Mouse (Mus musculus) CH12.LX (cell line): ENCODE measurements at regions not wholly inside any gene's neighbourhood (a gene's known extent, or its start where the extent isn't known, plus 50 kb on each side); places are given as distances from the start of the nearest gene placed in this dataset.

Experiments used
- DNase-seq: peaks from one replicate; pipeline ENCODE4 v3.0.0-alpha.2; 2013; ENCODE audit errors: extremely low read depth
- H3K27ac ChIP-seq: 2 replicates; pipeline ENCODE4 v1.5.1; 2012; ENCODE audit warnings: low read depth, mild to moderate bottlenecking, control low read depth, moderate library complexity; ENCODE audit not compliant: insufficient read depth
- H3K27me3 ChIP-seq: replicated peaks from 2 replicates; pipeline ENCODE3; 2012; ENCODE audit warnings: inconsistent platforms
- H3K36me3 ChIP-seq, 2 experiments: replicated peaks in 1 of 2; 2 replicates each; pipeline versions ENCODE3 to v1.6.1; 2012; ENCODE audit warnings: inconsistent platforms in 1 of 2, low read length in 1 of 2, mild to moderate bottlenecking in 1 of 2, mixed read lengths in 1 of 2, moderate library complexity in 1 of 2; ENCODE audit not compliant: control insufficient read depth in 1 of 2, insufficient read depth in 1 of 2
- H3K4me1 ChIP-seq, 2 experiments: 2 replicates each; pipeline ENCODE4 v1.6.1; 2012; ENCODE audit warnings: inconsistent platforms in 1 of 2, moderate library complexity in 1 of 2; ENCODE audit not compliant: insufficient read depth in 2 of 2, control insufficient read depth in 1 of 2
- H3K4me2 ChIP-seq: 2 replicates; pipeline ENCODE4 v1.6.1; 2012; ENCODE audit warnings: low read depth, mild to moderate bottlenecking, control low read depth; ENCODE audit not compliant: poor library complexity, insufficient read depth, severe bottlenecking
- H3K4me3 ChIP-seq, 3 experiments: fragments of 150-350 bp in 1 of 3; sonication (generic) in 1 of 3; replicated peaks in 1 of 3; 2 replicates each; pipeline versions ENCODE3 to v1.5.1; 2011 to 2012; ENCODE audit warnings: low read depth in 2 of 3, low read length in 2 of 3, mild to moderate bottlenecking in 2 of 3, moderate library complexity in 2 of 3, control low read depth in 1 of 3, improper control_type of control experiment in 1 of 3, inconsistent platforms in 1 of 3, mixed read lengths in 1 of 3; ENCODE audit not compliant: poor library complexity in 1 of 3
- H3K79me2 ChIP-seq: replicated peaks from 2 replicates; pipeline ENCODE4 v1.6.1; 2012; ENCODE audit warnings: mild to moderate bottlenecking, moderate library complexity; ENCODE audit not compliant: control insufficient read depth, poor library complexity, insufficient read depth, severe bottlenecking; ENCODE audit errors: extremely low read depth
- H3K9ac ChIP-seq: 2 replicates; pipeline ENCODE4 v1.6.1; 2012; ENCODE audit warnings: low read depth, mild to moderate bottlenecking, control low read depth, moderate library complexity; ENCODE audit not compliant: insufficient read depth
- H3K9me3 ChIP-seq: replicated peaks from 2 replicates; pipeline ENCODE3; 2012; ENCODE audit warnings: low read length, inconsistent platforms, mixed read lengths
- CHD1 ChIP-seq: IDR thresholded peaks from 2 replicates; pipeline ENCODE4 v1.6.1; 2012; ENCODE audit warnings: low read depth, low read length, improper control_type of control experiment, inconsistent platforms
- CHD2 ChIP-seq: IDR thresholded peaks from 2 replicates; pipeline ENCODE4 v1.6.1; 2011; ENCODE audit warnings: low read length, improper control_type of control experiment
- ELF1 ChIP-seq: IDR thresholded peaks from 2 replicates; pipeline ENCODE4 v1.6.1; 2014; ENCODE audit warnings: low read depth, mild to moderate bottlenecking, inconsistent platforms, low read length, improper control_type of control experiment
- EP300 ChIP-seq: IDR thresholded peaks from 2 replicates; pipeline ENCODE4 v1.6.1; 2011; ENCODE audit warnings: low read length, improper control_type of control experiment
- GABPA ChIP-seq: IDR thresholded peaks from 2 replicates; pipeline ENCODE4 v1.6.1; 2012; ENCODE audit warnings: low read depth, low read length, improper control_type of control experiment, inconsistent platforms; ENCODE audit not compliant: insufficient replicate concordance
- HCFC1 ChIP-seq: IDR thresholded peaks from 2 replicates; pipeline ENCODE4 v1.6.1; 2012; ENCODE audit warnings: low read depth, mild to moderate bottlenecking, inconsistent platforms, low read length, improper control_type of control experiment
- IRF4 ChIP-seq: IDR thresholded peaks from 2 replicates; pipeline ENCODE4 v1.6.1; 2014; ENCODE audit warnings: low read depth, mild to moderate bottlenecking, inconsistent platforms, low read length, improper control_type of control experiment
- JUND ChIP-seq: conservative IDR thresholded peaks from 2 replicates; pipeline ENCODE4 v1.6.1; 2011; ENCODE audit warnings: low read depth, low read length, improper control_type of control experiment
- KAT2A ChIP-seq: IDR thresholded peaks from 2 replicates; pipeline ENCODE4 v1.6.1; 2012; ENCODE audit warnings: low read length, improper control_type of control experiment, inconsistent platforms; ENCODE audit not compliant: insufficient replicate concordance
- MAFK ChIP-seq: IDR thresholded peaks from 2 replicates; pipeline ENCODE4 v1.6.1; 2011; ENCODE audit warnings: low read length, improper control_type of control experiment; ENCODE audit not compliant: insufficient replicate concordance
- MAX ChIP-seq: IDR thresholded peaks from 2 replicates; pipeline ENCODE4 v1.6.1; 2011; ENCODE audit warnings: low read length, improper control_type of control experiment
- MEF2A ChIP-seq: IDR thresholded peaks from 2 replicates; pipeline ENCODE4 v1.6.1; 2014; ENCODE audit warnings: low read depth, mild to moderate bottlenecking, inconsistent platforms, low read length, improper control_type of control experiment, borderline replicate concordance
- MYC ChIP-seq: IDR thresholded peaks from 2 replicates; pipeline ENCODE4 v1.6.1; 2011; ENCODE audit warnings: low read depth, mild to moderate bottlenecking, improper control_type of control experiment, low read length
- NRF1 ChIP-seq: IDR thresholded peaks from 2 replicates; pipeline ENCODE4 v1.6.1; 2014; ENCODE audit warnings: low read depth, mild to moderate bottlenecking, inconsistent platforms, low read length, improper control_type of control experiment, moderate library complexity
- POLR2AphosphoS2 ChIP-seq: IDR thresholded peaks from 2 replicates; pipeline ENCODE4 v1.6.1; 2011; ENCODE audit warnings: low read depth, low read length, improper control_type of control experiment
- RCOR1 ChIP-seq: conservative IDR thresholded peaks from 2 replicates; pipeline ENCODE4 v1.6.1; 2012; ENCODE audit warnings: low read depth, mild to moderate bottlenecking, inconsistent platforms, low read length, improper control_type of control experiment
- SIN3A ChIP-seq: IDR thresholded peaks from 2 replicates; pipeline ENCODE4 v1.6.1; 2012; ENCODE audit warnings: low read length, improper control_type of control experiment, inconsistent platforms
- TBP ChIP-seq: conservative IDR thresholded peaks from 2 replicates; pipeline ENCODE4 v1.6.1; 2011; ENCODE audit warnings: low read depth, low read length, improper control_type of control experiment
- TCF12 ChIP-seq: IDR thresholded peaks from 2 replicates; pipeline ENCODE4 v1.6.1; 2014; ENCODE audit warnings: low read depth, mild to moderate bottlenecking, inconsistent platforms, low read length, improper control_type of control experiment
- ZC3H11A ChIP-seq: IDR thresholded peaks from 2 replicates; pipeline ENCODE4 v1.6.1; 2012; ENCODE audit warnings: low read depth, mild to moderate bottlenecking, inconsistent platforms, low read length, improper control_type of control experiment
- ZKSCAN1 ChIP-seq: IDR thresholded peaks from 2 replicates; pipeline ENCODE4 v1.6.1; 2012; ENCODE audit warnings: low read depth, inconsistent platforms, low read length, improper control_type of control experiment, borderline replicate concordance
- dilution Hi-C: fragments of 300-500 bp; cut with MboI; formaldehyde crosslinking; loops from 2 replicates; pipeline ENCODE4 v1.14.3; 2020; ENCODE audit warnings: low sequenced_read_pairs; ENCODE audit not compliant: extremely low pct_unique_long_range_greater_than_20kb, extremely low pct_ligation_motif_present
- in situ Hi-C: fragments of 300-500 bp; cut with MboI; formaldehyde crosslinking; loops from 3 replicates; pipeline ENCODE4 v1.14.3; 2019; ENCODE audit warnings: low sequenced_read_pairs, low pct_ligation_motif_present, low pct_unique_long_range_greater_than_20kb, mixed read lengths

- Histone ChIP-seq H3K79me2 (no peaks in the 10 kb centered on the region), H3K27me3 (peaks cover 49% of the 10 kb centered on the region), H3K9me3 (no peaks in the 10 kb centered on the region), H3K27ac (no peak overlapping the region), H3K36me3 (no peaks in the 10 kb centered on the region), H3K4me1 (no peaks in the 10 kb centered on the region), H3K4me2 (no peak overlapping the region), H3K4me3 (no peak overlapping the region), H3K9ac (no peak overlapping the region)
- in situ Hi-C loops (no loop called here), dilution Hi-C loops (no loop called here)
- DNase-seq: no peak
- TF ChIP-seq IRF4 (no peak), SIN3A (no peak), ZC3H11A (no peak), KAT2A (no peak), CHD2 (no peak)
Observed at GRCm38 (mm10) chr16:5487259-5487658, 231.5 kb upstream of the Eef2kmt start.

GRCm38 (mm10) chr16:5483337-5483736 lies 227.6 kb upstream of the Eef2kmt start:
- Histone ChIP-seq H3K4me2 (no peak overlapping the region), H3K9me3 (no peaks in the 10 kb centered on the region), H3K4me1 (no peaks in the 10 kb centered on the region), H3K9ac (no peak overlapping the region), H3K36me3 (no peaks in the 10 kb centered on the region), H3K27me3 (peaks cover 71% of the 10 kb centered on the region), H3K79me2 (no peaks in the 10 kb centered on the region), H3K27ac (no peak overlapping the region), H3K4me3 (no peak overlapping the region)
- dilution Hi-C loops (no loop called here), in situ Hi-C loops (no loop called here)
- DNase-seq: no peak
- TF ChIP-seq TBP (no peak), GABPA (no peak), ZKSCAN1 (no peak), CHD1 (no peak), MYC (no peak), KAT2A (no peak)

GRCm38 (mm10) chr16:5480148-5480547 lies 224.4 kb upstream of the Eef2kmt start:
- dilution Hi-C loops (no loop called here), in situ Hi-C loops (no loop called here)
- H3K27me3 ChIP-seq: peaks cover 79% of the 10 kb centered on the region
- H3K27ac ChIP-seq: no peak overlapping the region
- H3K79me2 ChIP-seq: no peaks in the 10 kb centered on the region
- H3K4me2 ChIP-seq: no peak overlapping the region
- H3K4me3 ChIP-seq: no peak overlapping the region
- no peak for TF ChIP-seq MAFK
- no peak for TF ChIP-seq CHD2
- TF ChIP-seq POLR2AphosphoS2: no peak
- TF ChIP-seq MEF2A: no peak
- no peak for TF ChIP-seq EP300
- TF ChIP-seq CHD1: no peak
- TF ChIP-seq MYC: no peak
- TF ChIP-seq ELF1: no peak
- TF ChIP-seq MAX: no peak
- TF ChIP-seq TBP: no peak
- TF ChIP-seq RCOR1: no peak
- TF ChIP-seq NRF1: no peak
- TF ChIP-seq SIN3A: no peak
- no peak for TF ChIP-seq IRF4
- no peak for TF ChIP-seq JUND
- no peak for TF ChIP-seq TCF12
- no peak for TF ChIP-seq ZKSCAN1
- TF ChIP-seq HCFC1: no peak
- H3K9me3 ChIP-seq: no peaks in the 10 kb centered on the region
- no peaks in the 10 kb centered on the region for H3K4me1 ChIP-seq
- H3K9ac ChIP-seq: no peak overlapping the region
- no peaks in the 10 kb centered on the region for H3K36me3 ChIP-seq
- DNase-seq: no peak
